Mouse (Mus musculus): Measurements from ENCODE around the gene Lpin1.

Gene Lpin1
- long read RNA-seq, experiment 1, full-length matches to known transcripts: 1 of 4 reads
- long read RNA-seq, experiment 1, partial matches to known transcripts: 1 of 4 reads
- long read RNA-seq, experiment 1, other reads (novel, unspliced or antisense): 2 of 4 reads
- long read RNA-seq, experiment 2, full-length matches to known transcripts: 1 of 3 reads
- long read RNA-seq, experiment 2, partial matches to known transcripts: 0 of 3 reads
- long read RNA-seq, experiment 2, other reads (novel, unspliced or antisense): 2 of 3 reads

- intact Hi-C loops (cut with DNase I): no loop called here
Observed at GRCm38 (mm10) chr12:16610936-16611335, at the start of gene Lpin1. Gene Lpin1 (minus strand): TSS chr12:16610966.

GRCm38 (mm10) chr12:16656906-16657875 lies 46.4 kb upstream of the Lpin1 start:
- intact Hi-C loops (cut with DNase I): no loop called here

- intact Hi-C loops (cut with DNase I): no loop called here
Observed at GRCm38 (mm10) chr12:16655604-16656003, 44.8 kb upstream of the Lpin1 start.

- intact Hi-C loops (cut with DNase I): no loop called here
Observed at GRCm38 (mm10) chr12:16653332-16654093, 42.7 kb upstream of the Lpin1 start, which contains the start of gene Ntsr2. Gene Ntsr2 (plus strand): TSS chr12:16653382.

- intact Hi-C loops (cut with DNase I): no loop called here
Observed at GRCm38 (mm10) chr12:16649819-16650218, 39.1 kb upstream of the Lpin1 start.

- intact Hi-C loops (cut with DNase I): no loop called here
Observed at GRCm38 (mm10) chr12:16648273-16648672, 37.5 kb upstream of the Lpin1 start.

- intact Hi-C loops (cut with DNase I): no loop called here
Observed at GRCm38 (mm10) chr12:16646780-16647409, 36.1 kb upstream of the Lpin1 start.

- intact Hi-C loops (cut with DNase I): no loop called here
Observed at GRCm38 (mm10) chr12:16644698-16645097, 33.9 kb upstream of the Lpin1 start.

- intact Hi-C loops (cut with DNase I): no loop called here
Observed at GRCm38 (mm10) chr12:16643508-16644345, 33.0 kb upstream of the Lpin1 start.

- intact Hi-C loops (cut with DNase I): no loop called here
Observed at GRCm38 (mm10) chr12:16642000-16642399, 31.2 kb upstream of the Lpin1 start.

GRCm38 (mm10) chr12:16640075-16640474 lies 29.3 kb upstream of the Lpin1 start:
- intact Hi-C loops (cut with DNase I): no loop called here

- intact Hi-C loops (cut with DNase I): no loop called here
Observed at GRCm38 (mm10) chr12:16639078-16639771, 28.5 kb upstream of the Lpin1 start.

GRCm38 (mm10) chr12:16635816-16636215 lies 25.1 kb upstream of the Lpin1 start:
- intact Hi-C loops (cut with DNase I): no loop called here

- intact Hi-C loops (cut with DNase I): loop anchor here (1.0 kb wide), 1 partner anchor 66 kb away; no protein-coding TSS in a partner anchor
Observed at GRCm38 (mm10) chr12:16634075-16634813, 23.5 kb upstream of the Lpin1 start.

GRCm38 (mm10) chr12:16633235-16633634 lies 22.5 kb upstream of the Lpin1 start:
- intact Hi-C loops (cut with DNase I): no loop called here

GRCm38 (mm10) chr12:16631423-16631822 lies 20.7 kb upstream of the Lpin1 start:
- intact Hi-C loops (cut with DNase I): no loop called here

GRCm38 (mm10) chr12:16630866-16631185 lies 20.1 kb upstream of the Lpin1 start:
- intact Hi-C loops (cut with DNase I): no loop called here

- intact Hi-C loops (cut with DNase I): no loop called here
Observed at GRCm38 (mm10) chr12:16630152-16630865, 19.5 kb upstream of the Lpin1 start.
